Mouse (Mus musculus): ENCODE measurements around the gene Dctn2. TPM values are rescaled to one million over a fixed set of nuclear protein-coding genes. Genes with fewer than 3 reads are reported as not detected.

Dctn2 gene
- 57.1 and 59.5 TPM in 2 replicates for polyA plus RNA-seq (2012; rRNA removed)

DNA sequence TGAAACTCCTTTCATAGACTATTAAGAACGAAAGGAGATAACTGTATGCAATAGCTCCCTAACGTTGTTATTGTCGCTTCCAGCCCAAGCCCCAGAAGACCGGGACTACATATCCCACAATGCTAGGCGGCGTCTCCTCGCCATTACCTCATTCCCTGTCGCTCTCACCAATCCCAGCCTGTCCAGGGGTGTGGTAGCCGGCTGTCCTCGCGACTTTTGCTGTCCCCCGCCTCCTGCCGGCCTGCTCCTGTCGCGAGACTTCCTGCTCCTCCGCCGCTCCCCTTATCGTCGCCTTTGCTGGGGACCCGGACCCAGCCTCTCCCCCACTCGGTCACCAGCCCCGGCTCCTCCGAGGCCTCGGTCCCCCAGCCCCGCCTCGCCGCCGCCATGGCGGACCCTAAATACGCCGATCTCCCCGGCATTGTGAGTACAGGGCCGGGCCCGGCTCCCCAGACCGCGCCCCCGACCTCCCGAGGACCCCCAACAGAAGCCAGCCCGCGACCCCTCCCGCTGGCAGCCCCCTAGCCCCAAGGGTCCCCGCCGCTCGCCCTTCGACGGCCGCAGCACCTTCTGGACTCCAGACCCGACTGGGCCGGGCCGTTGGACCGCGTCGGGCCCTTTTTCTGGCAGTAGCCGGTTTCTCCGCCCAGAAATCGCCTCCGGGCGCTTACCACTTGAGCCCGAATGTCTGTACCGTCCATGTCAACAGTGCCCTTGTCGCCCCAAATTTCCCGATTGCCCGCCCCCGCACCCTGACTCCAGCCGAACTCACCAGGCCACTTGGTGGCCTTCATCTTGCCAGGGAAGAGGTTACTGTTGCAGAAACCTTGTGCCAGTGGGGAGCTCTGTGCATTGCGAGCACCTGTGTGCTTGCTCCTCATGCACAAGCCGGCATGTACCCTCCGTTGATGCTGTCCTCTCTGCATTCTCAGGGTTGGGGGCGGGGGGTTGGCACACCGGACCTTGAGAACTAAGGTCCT, at the start of gene Dctn2:
TSS of gene Dctn2 (plus strand) at position 257 of the 980 bp plus-strand sequence.

DNA sequence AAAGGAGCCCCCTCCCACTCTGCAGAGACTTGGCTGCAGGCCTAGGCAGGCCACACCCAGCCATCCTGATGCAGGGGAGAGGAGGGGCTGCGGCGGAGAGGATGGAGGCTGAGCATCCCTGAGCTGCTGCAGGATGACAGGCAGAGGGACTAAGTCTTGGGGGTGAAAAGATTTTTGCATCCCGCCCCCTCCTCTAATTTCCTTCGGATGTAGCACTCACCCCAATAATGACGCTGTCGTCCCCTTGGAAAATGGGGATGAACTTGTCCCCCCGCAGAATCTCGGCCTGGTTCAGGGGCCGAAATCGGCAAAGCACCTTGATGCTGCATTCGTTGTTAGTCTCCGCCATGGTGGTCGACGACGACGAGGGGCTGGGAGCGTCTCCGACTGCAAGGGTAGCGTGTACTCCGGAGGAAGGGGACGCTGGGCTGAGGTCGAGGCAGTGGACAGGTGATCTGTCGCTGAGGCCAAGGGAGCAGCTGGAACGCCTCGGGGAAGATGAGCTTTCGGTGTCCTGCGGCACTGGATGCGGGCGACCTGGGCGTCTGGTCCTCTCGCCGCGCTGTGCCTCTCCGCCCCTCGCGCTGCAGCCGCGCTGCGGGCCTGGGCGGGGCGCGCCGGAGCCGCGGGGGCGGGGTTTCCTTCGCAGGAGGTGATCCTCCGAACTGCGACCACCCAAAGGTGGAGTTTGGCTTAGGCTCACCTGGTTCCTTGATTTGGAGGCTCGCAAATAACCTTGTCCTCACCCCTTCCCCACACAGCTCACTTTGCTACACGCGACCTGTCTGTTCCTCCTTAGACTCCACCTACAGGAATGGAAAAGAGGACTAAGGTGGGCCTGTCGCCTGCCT, 3.4 kb upstream of the Dctn2 start, which contains the start of gene Kif5a:
TSS of gene Kif5a (minus strand) at position 801 of the 851 bp plus-strand sequence.

DNA sequence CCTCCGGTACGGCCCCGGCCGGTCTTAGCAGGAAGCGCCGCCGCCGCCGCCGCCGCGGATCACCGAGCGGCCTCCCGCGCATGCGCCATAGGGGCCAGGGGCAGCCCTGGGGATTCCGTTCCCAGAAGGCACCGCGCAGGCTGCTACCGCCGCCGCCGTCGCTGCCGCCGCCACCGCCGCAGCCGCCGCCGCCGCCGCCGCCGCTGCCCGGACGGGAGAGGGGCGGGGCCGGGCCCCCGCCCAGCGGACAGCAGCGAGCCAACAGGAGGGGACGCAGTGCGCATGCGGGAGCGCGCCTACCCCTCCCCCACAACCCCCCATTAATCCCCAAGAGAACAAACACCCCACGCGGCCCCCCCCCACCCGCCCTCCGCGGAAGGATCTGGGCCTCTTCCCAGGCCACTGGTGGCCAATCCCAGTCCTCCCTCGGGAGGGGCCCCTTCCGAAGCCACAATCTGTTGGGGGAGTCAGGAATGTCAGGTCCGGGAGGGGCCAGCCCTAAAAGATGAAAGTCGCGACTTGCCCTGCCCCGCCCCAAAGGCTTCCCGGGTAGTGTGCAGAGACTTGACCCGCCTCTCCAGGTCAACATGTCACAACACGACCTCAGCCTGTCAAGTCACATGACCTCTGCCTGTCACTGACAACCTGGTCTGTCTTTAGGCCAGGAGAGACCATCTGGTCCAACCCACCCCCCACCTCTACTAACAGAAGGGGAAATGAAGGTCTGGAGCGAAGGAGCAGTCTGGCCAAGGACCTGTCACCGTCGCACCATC, 22.8 kb downstream of the Dctn2 start, which contains the start of gene Mbd6:
TSS of gene Mbd6 (minus strand) at position 219 of the 773 bp plus-strand sequence.

DNA sequence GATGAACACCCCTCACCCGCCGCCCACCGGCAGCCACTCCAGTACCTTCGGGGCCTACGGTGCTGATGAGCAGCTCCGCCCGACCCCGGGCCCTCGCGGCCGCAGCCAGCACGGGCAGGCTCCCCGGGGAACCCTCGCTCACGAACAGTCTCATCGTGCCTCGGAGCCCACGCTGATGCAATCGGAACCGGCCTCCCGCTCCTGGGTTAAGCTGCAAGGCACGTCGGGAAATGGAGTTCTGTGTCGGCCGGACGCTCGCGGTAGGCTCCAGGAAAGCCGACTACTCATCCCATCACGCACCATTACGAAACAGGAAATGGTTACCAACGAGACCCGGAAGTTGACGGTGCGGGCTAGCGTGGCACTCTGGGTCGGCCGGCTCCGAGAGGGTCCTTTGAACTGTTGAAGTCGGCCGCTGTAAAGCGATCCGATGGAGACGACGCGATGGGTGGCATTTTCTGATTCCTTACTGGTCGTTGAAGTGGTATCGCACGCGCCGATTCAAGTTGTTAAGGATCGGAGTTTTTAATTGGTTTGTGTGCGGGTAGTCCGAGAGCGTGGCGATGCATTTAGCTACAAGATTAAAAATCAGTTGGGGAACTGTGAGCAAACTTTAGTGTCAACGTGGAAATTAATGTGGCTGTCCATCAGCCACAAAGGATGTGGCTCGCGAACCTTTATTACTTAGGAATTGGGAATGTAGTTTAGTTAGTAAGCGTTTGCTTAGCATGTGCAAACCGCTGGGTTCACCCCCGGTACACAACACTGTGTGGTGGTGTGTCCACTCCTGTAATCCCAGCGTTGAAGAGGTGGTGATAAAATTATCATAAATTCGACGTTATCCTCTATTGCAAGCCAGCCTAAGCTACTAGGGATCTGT, 45.5 kb downstream of the Dctn2 start, which contains the start of gene Mars:
TSS of gene Mars (minus strand) at position 311 of the 880 bp plus-strand sequence.

GRCm38 (mm10) chr10:127321621-127322020, 55.5 kb downstream of the Dctn2 start, which contains the start of gene Arhgap9:
Gene Arhgap9 (plus strand): TSS chr10:127321964.

Other genes with a start within 250 kb of the Dctn2 start
- gene Tsfm, start 235.5 kb upstream of the Dctn2 start, polyA plus RNA-seq (2012; rRNA removed): 20.5 and 23.7 TPM in 2 replicates
- 11.1 and 12.2 TPM in 2 replicates for gene Mettl1, start 225.0 kb upstream of the Dctn2 start, polyA plus RNA-seq (2012; rRNA removed)
- 0.41 and 0.49 TPM in 2 replicates for gene Eef1akmt3, start 224.9 kb upstream of the Dctn2 start, polyA plus RNA-seq (2012; rRNA removed)
- 0.08 and 0.10 TPM in 2 replicates for gene Cyp27b1, start 218.1 kb upstream of the Dctn2 start, polyA plus RNA-seq (2012; rRNA removed)
- gene March9, start 206.2 kb upstream of the Dctn2 start, polyA plus RNA-seq (2012; rRNA removed): 0.23 and 0.24 TPM in 2 replicates
- 175 and 191 TPM in 2 replicates for gene Cdk4, start 202.8 kb upstream of the Dctn2 start, polyA plus RNA-seq (2012; rRNA removed)
- gene Tspan31, start 196.1 kb upstream of the Dctn2 start, polyA plus RNA-seq (2012; rRNA removed): 73.1 and 76.9 TPM in 2 replicates
- 2.3 and 3.2 TPM in 2 replicates for gene Agap2, start 191.1 kb upstream of the Dctn2 start, polyA plus RNA-seq (2012; rRNA removed)
- gene Os9, start 145.2 kb upstream of the Dctn2 start, polyA plus RNA-seq (2012; rRNA removed): 48.7 and 52.7 TPM in 2 replicates
- 21.1 and 27.0 TPM in 2 replicates for gene B4galnt1, start 101.1 kb upstream of the Dctn2 start, polyA plus RNA-seq (2012; rRNA removed)
- 3.8 and 4.2 TPM in 2 replicates for gene Slc26a10, start 85.7 kb upstream of the Dctn2 start, polyA plus RNA-seq (2012; rRNA removed)
- gene Arhgef25, start 76.3 kb upstream of the Dctn2 start, polyA plus RNA-seq (2012; rRNA removed): 5.2 and 6.2 TPM in 2 replicates
- 25.7 and 36.5 TPM in 2 replicates for gene Dtx3, start 70.6 kb upstream of the Dctn2 start, polyA plus RNA-seq (2012; rRNA removed)
- 15.5 and 18.1 TPM in 2 replicates for gene Pip4k2c, start 54.8 kb upstream of the Dctn2 start, polyA plus RNA-seq (2012; rRNA removed)
- 0.13 TPM in 2 replicates for gene Kif5a, start 3.0 kb upstream of the Dctn2 start, polyA plus RNA-seq (2012; rRNA removed)
- gene Mbd6, start 22.6 kb downstream of the Dctn2 start, polyA plus RNA-seq (2012; rRNA removed): 6.1 and 8.2 TPM in 2 replicates
- gene Mars, start 45.4 kb downstream of the Dctn2 start, polyA plus RNA-seq (2012; rRNA removed): 45.8 and 49.7 TPM in 2 replicates
- gene Arhgap9, start 55.6 kb downstream of the Dctn2 start, polyA plus RNA-seq (2012; rRNA removed): 11.3 and 12.3 TPM in 2 replicates
- 0.48 and 0.55 TPM in 2 replicates for gene Gli1, start 75.6 kb downstream of the Dctn2 start, polyA plus RNA-seq (2012; rRNA removed)
- gene Inhbe, start 88.0 kb downstream of the Dctn2 start, polyA plus RNA-seq (2012; rRNA removed): 15.8 and 17.1 TPM in 2 replicates
- gene Inhbc, start 104.1 kb downstream of the Dctn2 start, polyA plus RNA-seq (2012; rRNA removed): 5.6 and 6.3 TPM in 2 replicates
- 10.7 and 13.9 TPM in 2 replicates for gene R3hdm2, start 114.0 kb downstream of the Dctn2 start, polyA plus RNA-seq (2012; rRNA removed)
- gene Stac3, start 235.3 kb downstream of the Dctn2 start, polyA plus RNA-seq (2012; rRNA removed): 0.37 and 0.73 TPM in 2 replicates
- 58.2 and 83.8 TPM in 2 replicates for gene Ndufa4l2, start 248.6 kb downstream of the Dctn2 start, polyA plus RNA-seq (2012; rRNA removed)